22 mouse cellular contexts compared by ENCODE assay signal in the genomic region with DNA sequence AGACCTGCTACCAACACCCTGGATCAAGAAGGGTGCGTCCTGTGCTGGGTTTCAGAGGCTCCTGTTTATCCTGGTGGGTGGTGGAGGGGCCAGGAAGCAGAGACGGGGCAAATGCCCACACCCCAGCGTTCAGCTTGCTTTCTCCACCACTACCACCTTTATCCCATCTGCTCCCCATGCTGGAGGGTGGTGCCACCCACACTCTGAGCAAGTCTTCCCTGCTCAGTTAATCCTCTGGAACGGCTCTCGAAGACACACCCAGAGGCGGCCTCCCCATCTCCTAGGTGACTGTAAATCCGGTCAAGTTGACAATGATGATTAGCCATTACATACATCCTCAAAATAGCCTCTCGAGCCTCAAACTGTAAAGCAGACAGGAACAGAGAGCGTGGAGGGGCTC. TPM values are rescaled to one million over a fixed set of nuclear protein-coding genes. Genes with fewer than 3 reads are reported as not detected.
A peak's percentile ranks its signal among the peaks of the same experiment; 100 is the strongest.
DNase-seq lines count a peak whose midpoint lies in the region.
"Had no signal": no experiment of that assay in that cellular context is flagged by ENCODE, and none has a peak within 500 bp of the region (broad histone marks: within the 10 kb centered on the region; RNA-seq: fewer than 3 reads in every experiment).

No protein-coding gene starts in this region.

- intact Hi-C loops in left cerebral cortex, postnatal 25 days (cut with DNase I) = no loop called here
- intact Hi-C loops in left cerebral cortex, postnatal 10 days (cut with DNase I) = no loop called here

- DNase-seq in frontal cortex, postnatal 36 days (ENCODE audit: low spot score in 2 of 2) = peak; percentile 31 to 32
- no peak for DNase-seq in frontal cortex, postnatal 10 days (ENCODE audit: low spot score in 2 of 2)
- peak; percentile 18 to 63 for DNase-seq in left cerebral cortex, postnatal 25 days (ENCODE audit: low spot score in 2 of 2)
- no peak for DNase-seq in left cerebral cortex, postnatal 10 days (ENCODE audit: extremely low spot score in 1 of 2, low spot score in 2 of 2)
- peak; percentile 44 for DNase-seq in right cerebral cortex, postnatal 25 days
- no peak for DNase-seq in right cerebral cortex, postnatal 4 days
- DNase-seq in thymus, postnatal 0 days (ENCODE audit: low spot score) = no peak
- DNase-seq: adrenal gland, postnatal 10 days; cerebellum, adult 11-12 months; cerebellum, adult 9-11 months; embryo, embryonic 11 days; gastrocnemius, postnatal 10 days; kidney, adult 18-20 months; kidney, postnatal 25 days; liver; lung, adult 2 months; lung, postnatal 10 days; thymus, postnatal 25 days had no signal

RNA-seq across cellular contexts. Expression of gene Wnt4, which starts 41.9 kb away (rescaled TPM):
- total RNA-seq in left cerebral cortex, postnatal 25 days (2021) = 10 to 100 TPM; 12.3 to 15.3 TPM
- total RNA-seq in left cerebral cortex, postnatal 10 days (2021) = 10 to 100 TPM; 15.5 to 16.2 TPM
- polyA plus RNA-seq in thymus, postnatal 0 days (2015; fragmentation: Nextera tagmentation; extraction: Ambion mirVana) = 8.5 and 11.7 TPM in 2 replicates
- total RNA-seq: megakaryocyte-erythroid progenitor cell, adult 5-6 weeks; MEL; monocyte, adult 5-6 weeks had no signal
- polyA plus RNA-seq: macrophage had no signal

Comparison
In these comparisons a context has a peak if more than half of its experiments do, and no peak if none do; other contexts are left out.
1. DNase-seq: peak in frontal cortex, postnatal 36 days (2 of 2), left cerebral cortex, postnatal 25 days (2 of 2) and right cerebral cortex, postnatal 25 days (single experiment); none in frontal cortex, postnatal 10 days (0 of 2), left cerebral cortex, postnatal 10 days (0 of 2), right cerebral cortex, postnatal 4 days (single experiment) and thymus, postnatal 0 days (single experiment).